Mouse (Mus musculus): ENCODE measurements around the gene Olfr1209. TPM values are rescaled to one million over a fixed set of nuclear protein-coding genes. Genes with fewer than 3 reads are reported as not detected.

The Olfr1209 gene
- total RNA-seq (2023): not detected

GRCm38 (mm10) chr2:88915057-88915456 is at the start of gene Olfr1209:
Gene Olfr1209 (minus strand): TSS chr2:88915157.

GRCm38 (mm10) chr2:88953669-88954068 is 38.7 kb upstream of the Olfr1209 start, which contains the start of gene Olfr1212:
Gene Olfr1212 (plus strand): TSS chr2:88953969.

GRCm38 (mm10) chr2:88938011-88938410 is 23.1 kb upstream of the Olfr1209 start, which contains the start of gene Olfr1211:
Gene Olfr1211 (minus strand): TSS chr2:88938111.

GRCm38 (mm10) chr2:88902211-88902610 is 12.7 kb downstream of the Olfr1209 start, which contains the start of gene Olfr1208:
Gene Olfr1208 (minus strand): TSS chr2:88902311.

GRCm38 (mm10) chr2:88862931-88863330 is 52.0 kb downstream of the Olfr1209 start, which contains the start of gene Olfr1206:
Gene Olfr1206 (plus strand): TSS chr2:88863231.

Other genes starting within 250 kb of the Olfr1209 start
- gene Olfr1193, start 239.5 kb downstream of the Olfr1209 start, total RNA-seq (2023): not detected
- not detected for gene Olfr1195, start 226.0 kb downstream of the Olfr1209 start, total RNA-seq (2023)
- not detected for gene Olfr1196, start 210.6 kb downstream of the Olfr1209 start, total RNA-seq (2023)
- not detected for gene Olfr1197, start 182.8 kb downstream of the Olfr1209 start, total RNA-seq (2023)
- not detected for gene Olfr1198, start 163.8 kb downstream of the Olfr1209 start, total RNA-seq (2023)
- not detected for gene Olfr1199, start 154.7 kb downstream of the Olfr1209 start, total RNA-seq (2023)
- not detected for gene Olfr1200, start 144.7 kb downstream of the Olfr1209 start, total RNA-seq (2023)
- gene Olfr1201, start 122.1 kb downstream of the Olfr1209 start, total RNA-seq (2023): not detected
- not detected for gene Olfr1202, start 100.7 kb downstream of the Olfr1209 start, total RNA-seq (2023)
- gene Olfr1205, start 85.4 kb downstream of the Olfr1209 start, total RNA-seq (2023): not detected
- not detected for gene Olfr1204, start 65.9 kb downstream of the Olfr1209 start, total RNA-seq (2023)
- not detected for gene Olfr1206, start 51.9 kb downstream of the Olfr1209 start, total RNA-seq (2023)
- not detected for gene Olfr1208, start 12.8 kb downstream of the Olfr1209 start, total RNA-seq (2023)
- gene Olfr1211, start 23.0 kb upstream of the Olfr1209 start, total RNA-seq (2023): not detected
- gene Olfr1212, start 38.8 kb upstream of the Olfr1209 start, total RNA-seq (2023): not detected
- not detected for gene Gm13762, start 65.1 kb upstream of the Olfr1209 start, total RNA-seq (2023)
- not detected for gene Olfr1214, start 77.5 kb upstream of the Olfr1209 start, total RNA-seq (2023)
- not detected for gene Olfr1215, start 91.8 kb upstream of the Olfr1209 start, total RNA-seq (2023)
- gene Olfr1216, start 103.2 kb upstream of the Olfr1209 start, total RNA-seq (2023): not detected
- not detected for gene Olfr1217, start 116.9 kb upstream of the Olfr1209 start, total RNA-seq (2023)
- not detected for gene Olfr1218, start 146.0 kb upstream of the Olfr1209 start, total RNA-seq (2023)
- gene Olfr1219, start 168.4 kb upstream of the Olfr1209 start, total RNA-seq (2023): not detected
- not detected for gene Olfr1220, start 191.7 kb upstream of the Olfr1209 start, total RNA-seq (2023)
- not detected for gene Olfr1221, start 202.1 kb upstream of the Olfr1209 start, total RNA-seq (2023)
- gene Olfr1222, start 217.9 kb upstream of the Olfr1209 start, total RNA-seq (2023): not detected
- not detected for gene Olfr1223, start 236.4 kb upstream of the Olfr1209 start, total RNA-seq (2023)
- not detected for gene Olfr1224-ps1, start 248.9 kb upstream of the Olfr1209 start, total RNA-seq (2023)

Measured in monocyte, adult 59 days (primary cell).